Mouse (Mus musculus) stomach, postnatal 0 days (tissue): ENCODE data around the gene Rasgef1b.

Experiments used
- CTCF ChIP-seq: IDR thresholded peaks from 2 replicates; pipeline ENCODE4 v1.5.1; 2016; ENCODE audit warnings: antibody characterized with exemption, low read depth, mild to moderate bottlenecking, moderate library complexity
- EP300 ChIP-seq: optimal IDR thresholded peaks from 2 replicates; pipeline ENCODE3; 2016; ENCODE audit warnings: antibody characterized with exemption

DNA sequence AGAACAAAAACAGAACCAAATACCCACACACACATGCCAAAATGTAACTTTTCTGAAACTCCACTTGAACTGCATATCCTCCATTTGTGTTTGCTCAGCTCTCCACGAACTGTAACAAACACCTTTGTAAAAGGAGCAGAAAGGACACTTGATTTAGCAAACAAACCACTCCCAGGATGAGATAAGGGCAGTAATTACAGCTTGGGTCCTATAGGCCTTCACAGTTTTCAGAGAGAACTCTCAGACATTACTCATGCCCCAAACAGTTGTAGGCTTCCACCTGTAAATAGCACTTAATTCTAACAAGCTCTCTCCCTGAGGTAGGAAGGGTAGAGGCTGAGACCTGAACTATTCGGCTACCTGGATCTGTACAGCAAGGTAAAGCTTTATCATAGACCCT lies 309.0 kb downstream of the Rasgef1b start:
- TF ChIP-seq CTCF (no peak), EP300 (no peak)
